Comparison of ENCODE assay signal across 16 mouse cellular contexts in genomic region chr4:114766643-114767393, GRCm38 (mm10). TPM values are rescaled to one million over a fixed set of nuclear protein-coding genes. Genes with fewer than 3 reads are reported as not detected.
DNase-seq lines count a peak whose midpoint lies in the region; ATAC-seq and TF ChIP-seq lines count a peak whose summit lies in the region.
"Had no signal": no experiment of that assay in that cellular context is flagged by ENCODE, and none has a peak within 500 bp of the region (broad histone marks: within the 10 kb centered on the region; RNA-seq: fewer than 3 reads in every experiment).

No protein-coding gene starts in this region.

- DNase-seq in kidney, adult 2 months = peak; percentile 3
- no peak for DNase-seq in kidney, adult 9 months
- peak; percentile 63 for DNase-seq in embryo, embryonic 10 days (ENCODE audit: low spot score)
- DNase-seq in embryo, embryonic 9.5 days (ENCODE audit: extremely low spot score) = peak; percentile 55
- peak; percentile 84 for DNase-seq in limb, embryonic 11.5 days (ENCODE audit: low spot score)
- DNase-seq in spleen, postnatal 4 days (ENCODE audit: low spot score in 2 of 2) = no peak
- DNase-seq: cerebellum, adult 9-11 months; liver, embryonic 13.5 days; right cerebral cortex, adult 18-20 months; thymus, postnatal 25 days had no signal

- TF ChIP-seq POLR2A in kidney, adult 2 months (IDR thresholded peaks at IDR 0.05; ENCODE audit: low read depth, low read length) = no peak

- TF ChIP-seq CTCF in kidney, adult 2 months (conservative IDR thresholded peaks at IDR 0.05; ENCODE audit: insufficient read depth, insufficient read length, low read depth, low read length) = no peak

- H3K27me3 ChIP-seq in kidney, adult 2 months (replicated peaks; ENCODE audit: control insufficient read depth, insufficient read depth, low read length) = no peaks in the 10 kb centered on the region
- H3K27me3 ChIP-seq in limb, embryonic 11.5 days (ENCODE audit: control insufficient read depth, insufficient read depth, low read length) = no peaks in the 10 kb centered on the region
- H3K27me3 ChIP-seq in intestine, embryonic 16.5 days (replicated peaks; ENCODE audit: control insufficient read depth, insufficient read depth, low read length) = no peaks in the 10 kb centered on the region
- H3K27me3 ChIP-seq: liver, embryonic 13.5 days had no signal

- H3K4me1 ChIP-seq in kidney, adult 2 months (ENCODE audit: control insufficient read depth, insufficient read depth, low read length) = no peaks in the 10 kb centered on the region
- peaks cover 17% of the 10 kb centered on the region; the same call in 1 of the 2 replicates for H3K4me1 ChIP-seq in limb, embryonic 11.5 days (ENCODE audit: control insufficient read depth, insufficient read depth, low read length)
- no peaks in the 10 kb centered on the region for H3K4me1 ChIP-seq in intestine, embryonic 16.5 days (ENCODE audit: control insufficient read depth, insufficient read depth, low read length)
- H3K4me1 ChIP-seq: liver, embryonic 13.5 days had no signal

- no peak overlapping the region for H3K27ac ChIP-seq in kidney, adult 2 months (ENCODE audit: insufficient read depth, low read depth, low read length)
- H3K27ac ChIP-seq in limb, embryonic 11.5 days (replicated peaks; ENCODE audit: low read depth, low read length) = 0 out of 2 replicates have a peak overlapping the region, but pooled peaks have one; percentile 33
- H3K27ac ChIP-seq in intestine, embryonic 16.5 days (ENCODE audit: low read length) = no peak overlapping the region
- H3K27ac ChIP-seq: liver, embryonic 13.5 days; macrophage had no signal

- no peaks in the 10 kb centered on the region for H3K36me3 ChIP-seq in kidney, adult 2 months (ENCODE audit: control insufficient read depth, insufficient read depth, low read length)
- no peaks in the 10 kb centered on the region for H3K36me3 ChIP-seq in limb, embryonic 11.5 days (ENCODE audit: control insufficient read depth, insufficient read depth, low read length)
- no peaks in the 10 kb centered on the region for H3K36me3 ChIP-seq in intestine, embryonic 16.5 days (ENCODE audit: control insufficient read depth, insufficient read depth, low read length)
- H3K36me3 ChIP-seq: liver, embryonic 13.5 days had no signal

- peak; percentile 86 for ATAC-seq in limb, embryonic 11.5 days (ENCODE audit: insufficient number of reproducible peaks, low FRiP score, low TSS enrichment, low read depth)
- ATAC-seq in intestine, embryonic 16.5 days = no peak
- ATAC-seq: CD4-positive, CD25-positive, alpha-beta regulatory T cell, adult 4 months; forebrain, embryonic 14.5 days; inflammation-experienced regulatory T-cells, adult 6 months had no signal

- H3K9ac ChIP-seq in limb, embryonic 11.5 days (ENCODE audit: low read length) = no peak overlapping the region
- H3K9ac ChIP-seq in intestine, embryonic 16.5 days (ENCODE audit: low read depth, low read length) = no peak overlapping the region
- H3K9ac ChIP-seq: liver, embryonic 13.5 days had no signal

- H3K4me2 ChIP-seq in limb, embryonic 11.5 days (ENCODE audit: low read depth, severe bottlenecking) = peak overlapping the region; percentile 5; the same call in 1 of the 2 replicates
- H3K4me2 ChIP-seq in intestine, embryonic 16.5 days (ENCODE audit: low read depth, low read length) = no peak overlapping the region
- H3K4me2 ChIP-seq: liver, embryonic 13.5 days had no signal

- 40% methylated on average over 22 of the region's 22 CpGs for WGBS in kidney, adult 2 months
- 25% methylated on average over 22 of the region's 22 CpGs for WGBS in limb, embryonic 11.5 days
- 68% methylated on average over 22 of the region's 22 CpGs for WGBS in intestine, embryonic 16.5 days

- H3K4me3 ChIP-seq in kidney, adult 2 months (ENCODE audit: insufficient read depth, low read depth, low read length) = no peak overlapping the region
- H3K4me3 ChIP-seq in limb, embryonic 11.5 days (ENCODE audit: low read depth, low read length) = no peak overlapping the region
- H3K4me3 ChIP-seq in intestine, embryonic 16.5 days (ENCODE audit: low read length) = no peak overlapping the region
- H3K4me3 ChIP-seq: liver, embryonic 13.5 days had no signal

- no peaks in the 10 kb centered on the region for H3K9me3 ChIP-seq in limb, embryonic 11.5 days (ENCODE audit: control insufficient read depth, low read length)
- H3K9me3 ChIP-seq in intestine, embryonic 16.5 days (ENCODE audit: control insufficient read depth, low read length) = no peaks in the 10 kb centered on the region
- H3K9me3 ChIP-seq: liver, embryonic 13.5 days had no signal

RNA-seq across cellular contexts. Expression of gene Gm12830, which starts 54.7 kb away (rescaled TPM):
- not detected in 2 replicates for polyA plus RNA-seq in kidney, adult 2 months (2012; rRNA removed)
- not detected in 2 replicates for polyA plus RNA-seq in limb, embryonic 11.5 days (2014; fragmentation: Nextera tagmentation; extraction: Ambion mirVana)
- polyA plus RNA-seq in intestine, embryonic 16.5 days (2015; fragmentation: Nextera tagmentation; extraction: Ambion mirVana) = not detected in 2 replicates
- polyA plus RNA-seq: CD4-positive, CD25-positive, alpha-beta regulatory T cell, adult 4 months; forebrain, embryonic 14.5 days; heart, postnatal 0 days; inflammation-experienced regulatory T-cells, adult 6 months; liver, embryonic 13.5 days; macrophage had no signal

Comparison
In these comparisons a context has a peak if more than half of its experiments do, and no peak if none do; other contexts are left out.
1. DNase-seq: peak in kidney, adult 2 months (single experiment), embryo, embryonic 10 days (single experiment), embryo, embryonic 9.5 days (single experiment) and limb, embryonic 11.5 days (single experiment); none in kidney, adult 9 months (single experiment) and spleen, postnatal 4 days (0 of 2).